Mouse (Mus musculus): ENCODE measurements around the gene Olfr1331.
A peak's percentile ranks its signal among the peaks of the same experiment; 100 is the strongest.
"Not testable (repeated sequence)": the region's sequence is repeated elsewhere in the genome, so short reads cannot be mapped to it uniquely, and the experiment has no call there.

Gene Olfr1331

DNA sequence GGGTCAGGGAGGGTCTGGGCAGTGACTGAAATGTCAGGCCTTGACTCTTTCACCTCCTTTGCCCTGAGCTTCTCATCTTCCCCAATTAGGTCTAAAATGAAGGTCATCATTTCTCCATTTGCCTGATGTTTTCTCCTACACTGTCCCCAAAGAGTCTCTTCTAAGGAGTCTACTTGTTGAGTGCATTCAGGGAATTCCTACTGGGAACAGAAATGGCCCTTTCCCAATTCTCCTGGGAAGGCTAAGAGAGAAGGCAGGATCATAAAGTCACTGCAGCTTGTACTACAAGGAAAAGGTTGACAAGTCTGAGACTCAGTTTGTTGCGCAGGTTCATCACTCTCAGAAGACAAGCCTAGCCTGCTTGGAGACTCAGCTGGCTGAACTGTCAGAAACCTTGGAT, at the start of gene Olfr1331:
Olfr1331 (plus strand) TSS at position 301 of the 400 bp plus-strand sequence.
- DNase-seq = no peak

DNA sequence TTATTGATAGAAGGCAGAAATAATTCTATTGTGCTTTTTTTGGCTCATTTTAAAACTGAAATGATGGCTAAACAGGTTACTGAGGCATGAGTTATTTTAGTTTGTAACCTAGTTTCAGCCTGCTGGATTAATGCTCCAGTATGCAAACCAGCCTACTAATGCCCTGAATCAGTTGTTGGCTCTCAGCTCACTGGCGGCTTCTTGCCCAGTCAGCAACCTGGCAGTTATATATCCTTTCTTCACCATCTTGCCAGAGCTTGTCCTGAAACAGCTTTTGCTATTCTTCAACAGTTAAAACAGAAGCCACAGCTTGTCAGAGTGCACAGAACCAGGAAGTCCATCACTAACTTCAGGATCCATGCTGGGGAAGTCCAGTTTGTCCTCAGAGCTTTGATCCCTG, 45.5 kb upstream of the Olfr1331 start:
- DNase-seq = peak; percentile 3 to 5

GRCm38 (mm10) chr4:118836179-118836578, 28.3 kb upstream of the Olfr1331 start, which contains the start of gene Olfr1333:
Gene Olfr1333, minus strand, starts transcription at chr4:118836279.
- no peak for DNase-seq

GRCm38 (mm10) chr4:118861791-118862190, 2.7 kb upstream of the Olfr1331 start:
- no peak for DNase-seq

GRCm38 (mm10) chr4:118862704-118863103, 1.7 kb upstream of the Olfr1331 start:
- DNase-seq = peak in 1 of 2 experiments; percentile 1

DNA sequence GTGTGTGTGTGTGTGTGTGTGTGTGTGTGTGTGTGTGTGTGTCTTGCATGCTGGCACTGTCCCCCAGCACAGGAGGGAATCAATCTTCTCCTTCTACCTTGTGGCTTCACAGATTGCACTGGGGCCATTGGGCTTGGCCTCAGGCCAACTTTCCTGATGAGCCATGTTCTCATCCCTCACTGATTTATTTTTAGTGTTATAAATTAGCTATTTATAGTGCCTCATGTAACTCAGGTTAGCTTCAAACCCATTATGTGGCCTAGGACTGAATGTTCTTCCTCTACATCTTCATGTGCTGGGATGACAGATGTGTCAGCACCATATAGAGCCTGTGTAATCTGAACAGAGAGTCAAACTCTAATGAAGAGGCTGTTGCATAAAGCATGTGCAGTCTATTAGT, 3.1 kb downstream of the Olfr1331 start:
- DNase-seq = peak in 1 of 2 experiments; percentile 6

- no peak for DNase-seq
Observed at GRCm38 (mm10) chr4:118888297-118888696, 23.8 kb downstream of the Olfr1331 start, which contains the start of gene Olfr1330. Gene Olfr1330, plus strand, starts transcription at chr4:118888597.

DNA sequence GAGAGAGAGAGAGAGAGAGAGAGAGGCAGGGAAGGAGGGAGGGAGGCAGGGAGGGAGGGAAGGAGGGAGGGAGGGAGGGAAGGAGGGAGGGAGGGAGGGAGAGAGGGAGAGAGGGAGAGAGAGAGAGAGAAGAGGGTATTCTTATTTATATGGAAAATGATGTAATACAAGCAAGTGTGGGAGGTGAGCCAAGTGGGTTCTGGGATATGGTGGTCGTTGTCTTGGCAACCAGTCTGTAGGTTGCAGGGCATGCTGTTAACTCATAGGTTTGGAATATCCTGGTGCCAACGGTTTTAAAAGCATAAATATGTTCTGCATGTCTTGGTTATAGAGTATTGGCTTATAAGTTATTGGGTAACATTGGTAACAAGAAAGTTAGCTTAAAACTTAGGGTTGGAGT, 37.5 kb downstream of the Olfr1331 start:
- DNase-seq = no peak

DNA sequence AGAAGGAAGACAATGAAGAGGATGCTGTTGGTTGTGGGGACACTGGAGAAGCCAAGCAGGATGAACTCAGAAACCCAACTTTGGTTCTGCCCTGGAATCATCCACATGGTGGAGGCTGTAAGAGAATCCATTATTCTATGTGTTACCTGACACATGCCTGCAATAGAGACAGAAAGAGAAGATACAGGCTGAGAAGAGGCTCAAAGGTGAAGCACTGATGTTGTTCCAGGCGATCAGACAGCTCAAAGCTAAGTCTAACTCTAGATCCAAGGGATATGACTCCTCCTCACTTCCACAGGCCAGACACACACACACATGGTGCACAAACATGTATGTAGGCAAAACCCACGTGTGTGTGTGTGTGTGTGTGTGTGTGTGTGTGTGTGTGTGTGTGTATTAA, 52.9 kb downstream of the Olfr1331 start, which contains the start of gene Olfr1329:
Olfr1329 (minus strand) TSS at position 101 of the 400 bp plus-strand sequence.
- not testable (repeated sequence) for DNase-seq
